Mouse (Mus musculus) limb, embryonic 15.5 days (tissue): ENCODE data around the gene Clip2. TPM values are rescaled to one million over a fixed set of nuclear protein-coding genes. Genes with fewer than 3 reads are reported as not detected.

Source experiments
- ATAC-seq: fragments of 200-750 bp; cut with Nextera tagmentation; 2 replicates; pipeline ENCODE4 v1.8.0; 2017; ENCODE audit warnings: low read depth, moderate TSS enrichment; ENCODE audit not compliant: insufficient number of reproducible peaks, low FRiP score, low TSS enrichment
- H3K27ac ChIP-seq: fragments of 300-500 bp; sonication (generic); 2 replicates; pipeline ENCODE4 v1.5.1; 2015; ENCODE audit warnings: moderate library complexity, mild to moderate bottlenecking, inconsistent platforms
- H3K27me3 ChIP-seq: fragments of 300-500 bp; sonication (generic); 2 replicates; pipeline ENCODE4 v1.6.1; 2015; ENCODE audit warnings: inconsistent platforms
- H3K36me3 ChIP-seq: fragments of 300-500 bp; sonication (generic); 2 replicates; pipeline ENCODE4 v1.6.1; 2015; ENCODE audit warnings: inconsistent platforms
- H3K4me1 ChIP-seq: fragments of 300-500 bp; sonication (generic); 2 replicates; pipeline ENCODE4 v1.6.1; 2015; ENCODE audit warnings: inconsistent platforms
- H3K4me2 ChIP-seq: fragments of 300-500 bp; sonication (generic); 2 replicates; pipeline ENCODE4 v1.6.1; 2015; ENCODE audit warnings: mild to moderate bottlenecking, inconsistent platforms
- H3K4me3 ChIP-seq: fragments of 300-500 bp; sonication (generic); 2 replicates; pipeline ENCODE4 v1.5.1; 2015; ENCODE audit warnings: mild to moderate bottlenecking, inconsistent platforms
- H3K9ac ChIP-seq: fragments of 300-500 bp; sonication (generic); 2 replicates; pipeline ENCODE4 v1.6.1; 2015; ENCODE audit warnings: inconsistent platforms
- H3K9me3 ChIP-seq: fragments of 300-500 bp; sonication (generic); 2 replicates; pipeline ENCODE4 v1.6.1; 2016; ENCODE audit warnings: inconsistent platforms
- WGBS: fragments of 180-500 bp; shearing (Covaris S2); methylation state at CpG from one replicate; pipeline ENCODE4 v1.1.7; 2015; 5-methylcytosine and 5-hydroxymethylcytosine counted together
- polyA plus RNA-seq: library from polyadenylated mRNA; unstranded; fragments of >200 nt; fragmentation: Nextera tagmentation; extraction: Ambion mirVana; gene quantifications from 2 replicates; pipeline ENCODE4 v1.2.1, GENCODE M21; 2015

Gene Clip2
- polyA plus RNA-seq, 1 experiment from 2014 or later: 3.9 TPM

DNA sequence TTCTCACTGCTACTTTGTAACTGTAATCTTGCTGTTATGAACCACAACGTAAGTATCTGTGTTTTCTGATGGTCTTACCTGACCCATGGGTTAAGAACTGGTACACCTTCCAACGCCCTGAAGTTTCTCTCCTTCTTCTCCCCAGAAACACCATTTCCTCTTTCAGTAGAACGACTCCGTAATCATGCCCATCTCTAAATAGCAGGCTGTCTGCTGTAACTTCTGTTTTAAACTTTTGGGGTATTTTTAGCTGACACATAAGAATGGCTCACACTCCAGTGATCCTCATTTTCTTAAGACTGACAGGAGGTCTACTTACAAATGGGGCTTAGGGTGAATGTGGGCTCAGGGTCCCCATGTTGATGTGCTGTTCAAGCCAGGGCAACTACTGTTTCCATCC lies 32.1 kb downstream of the Clip2 start:
- ATAC-seq: no peak
- Histone ChIP-seq H3K4me3 (no peak overlapping the region), H3K27ac (no peak overlapping the region), H3K36me3 (peaks cover 77% of the 10 kb centered on the region), H3K9me3 (no peaks in the 10 kb centered on the region), H3K4me2 (no peak overlapping the region), H3K9ac (no peak overlapping the region), H3K27me3 (no peaks in the 10 kb centered on the region), H3K4me1 (no peaks in the 10 kb centered on the region)
- WGBS: 93% methylated on average over 4 of the region's 4 CpGs

DNA sequence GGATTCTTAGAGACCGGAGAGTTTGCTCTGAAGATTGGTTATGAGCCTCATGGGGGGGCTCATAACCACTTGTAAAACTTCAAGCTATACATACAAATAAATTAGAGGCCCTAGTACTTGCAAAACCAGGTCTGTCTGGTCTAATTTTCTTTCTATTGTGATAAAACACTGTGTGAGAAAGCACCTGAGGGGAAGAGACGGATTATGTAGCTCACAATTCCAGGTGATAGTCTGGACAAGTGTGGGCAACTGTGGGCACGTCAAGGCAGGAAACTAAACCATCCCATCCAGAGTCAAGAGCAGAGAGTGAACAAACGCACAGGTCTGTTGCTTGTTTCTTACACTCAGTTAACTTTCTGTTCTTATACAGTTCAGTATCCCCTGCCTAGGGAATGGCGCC lies 32.8 kb downstream of the Clip2 start:
- H3K27me3 ChIP-seq: no peaks in the 10 kb centered on the region
- no peak for ATAC-seq
- no peak overlapping the region for H3K9ac ChIP-seq
- 62% methylated on average over 5 of the region's 5 CpGs for WGBS
- H3K4me1 ChIP-seq: no peaks in the 10 kb centered on the region
- no peak overlapping the region for H3K4me2 ChIP-seq
- H3K27ac ChIP-seq: no peak overlapping the region
- H3K4me3 ChIP-seq: no peak overlapping the region
- H3K36me3 ChIP-seq: peaks cover 80% of the 10 kb centered on the region
- no peaks in the 10 kb centered on the region for H3K9me3 ChIP-seq

GRCm38 (mm10) chr5:134512086-134512485 lies 40.1 kb downstream of the Clip2 start:
- Histone ChIP-seq H3K27me3 (no peaks in the 10 kb centered on the region), H3K36me3 (peaks cover 90% of the 10 kb centered on the region), H3K4me1 (peaks cover 4% of the 10 kb centered on the region; the same call in 1 of the 2 replicates), H3K9me3 (no peaks in the 10 kb centered on the region), H3K9ac (no peak overlapping the region), H3K4me3 (no peak overlapping the region), H3K4me2 (no peak overlapping the region), H3K27ac (no peak overlapping the region)
- WGBS: 75% methylated on average over 5 of the region's 5 CpGs
- ATAC-seq: no peak

GRCm38 (mm10) chr5:134510266-134510665 lies 42.0 kb downstream of the Clip2 start:
- no peak overlapping the region for H3K9ac ChIP-seq
- no peak overlapping the region for H3K4me3 ChIP-seq
- no peak overlapping the region for H3K27ac ChIP-seq
- peaks cover 77% of the 10 kb centered on the region for H3K36me3 ChIP-seq
- peaks cover 4% of the 10 kb centered on the region; the same call in 1 of the 2 replicates for H3K4me1 ChIP-seq
- no peaks in the 10 kb centered on the region for H3K27me3 ChIP-seq
- 91% methylated on average over 5 of the region's 5 CpGs for WGBS
- no peak overlapping the region for H3K4me2 ChIP-seq
- ATAC-seq: no peak
- no peaks in the 10 kb centered on the region for H3K9me3 ChIP-seq

- 89% methylated on average over 5 of the region's 5 CpGs for WGBS
- Histone ChIP-seq H3K4me1 (peaks cover 4% of the 10 kb centered on the region; the same call in 1 of the 2 replicates), H3K27me3 (no peaks in the 10 kb centered on the region)
Measured at GRCm38 (mm10) chr5:134508965-134509364, 43.3 kb downstream of the Clip2 start.

GRCm38 (mm10) chr5:134507859-134508399 lies 44.3 kb downstream of the Clip2 start:
- H3K9ac ChIP-seq: no peak overlapping the region
- H3K9me3 ChIP-seq: no peaks in the 10 kb centered on the region
- H3K4me1 ChIP-seq: peaks cover 4% of the 10 kb centered on the region; the same call in 1 of the 2 replicates
- H3K4me2 ChIP-seq: no peak overlapping the region
- peaks cover 72% of the 10 kb centered on the region for H3K36me3 ChIP-seq
- WGBS: 75% methylated on average over 5 of the region's 5 CpGs
- no peak overlapping the region for H3K27ac ChIP-seq
- no peak overlapping the region for H3K4me3 ChIP-seq
- no peaks in the 10 kb centered on the region for H3K27me3 ChIP-seq
- ATAC-seq: no peak

More at GRCm38 (mm10) chr5:134508965-134509364, 43.3 kb downstream of the Clip2 start:
- Histone ChIP-seq H3K36me3 (peaks cover 73% of the 10 kb centered on the region), H3K4me2 (no peak overlapping the region), H3K9me3 (no peaks in the 10 kb centered on the region), H3K27ac (no peak overlapping the region), H3K9ac (no peak overlapping the region), H3K4me3 (no peak overlapping the region)
- ATAC-seq: no peak

DNA sequence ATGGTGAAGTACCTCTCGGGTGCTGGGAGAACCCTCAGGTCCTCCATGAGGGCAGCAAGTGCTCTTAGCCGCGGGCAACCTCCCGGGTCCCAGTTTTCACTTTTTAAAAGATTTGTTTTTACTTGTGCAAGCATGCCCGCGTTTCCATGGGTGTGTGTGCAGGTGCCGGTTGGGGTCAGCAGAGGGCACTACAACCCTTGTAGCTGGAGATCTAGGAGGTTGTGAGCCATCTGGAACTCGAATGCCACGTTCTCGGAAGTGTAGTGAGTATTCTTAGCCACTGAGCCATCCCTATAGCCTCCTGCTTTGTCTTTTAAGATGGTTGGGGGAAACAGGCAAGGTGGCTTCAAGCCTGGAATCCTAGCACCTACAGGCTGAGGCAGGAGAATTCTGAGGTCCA lies 44.9 kb downstream of the Clip2 start:
- no peaks in the 10 kb centered on the region for H3K9me3 ChIP-seq
- WGBS: 17% methylated on average over 10 of the region's 10 CpGs
- no peak for ATAC-seq
- H3K36me3 ChIP-seq: peaks cover 73% of the 10 kb centered on the region
- H3K27me3 ChIP-seq: no peaks in the 10 kb centered on the region
- H3K4me3 ChIP-seq: no peak overlapping the region
- H3K4me2 ChIP-seq: no peak overlapping the region
- H3K27ac ChIP-seq: no peak overlapping the region
- H3K9ac ChIP-seq: no peak overlapping the region
- H3K4me1 ChIP-seq: peaks cover 4% of the 10 kb centered on the region; the same call in 1 of the 2 replicates

GRCm38 (mm10) chr5:134505810-134506292 lies 46.4 kb downstream of the Clip2 start:
- no peak overlapping the region for H3K4me2 ChIP-seq
- no peaks in the 10 kb centered on the region for H3K9me3 ChIP-seq
- H3K27ac ChIP-seq: no peak overlapping the region; the same call in 1 of the 2 replicates
- no peak overlapping the region for H3K9ac ChIP-seq
- 77% methylated on average over 9 of the region's 9 CpGs for WGBS
- peaks cover 73% of the 10 kb centered on the region for H3K36me3 ChIP-seq
- H3K4me1 ChIP-seq: 0 out of 2 replicates have a peak, but pooled peaks cover 4% of the 10 kb centered on the region
- H3K4me3 ChIP-seq: no peak overlapping the region
- ATAC-seq: peak; percentile 5; the same call in 1 of the 2 replicates
- H3K27me3 ChIP-seq: no peaks in the 10 kb centered on the region

GRCm38 (mm10) chr5:134502591-134502990 lies 49.6 kb downstream of the Clip2 start:
- Histone ChIP-seq H3K9me3 (no peaks in the 10 kb centered on the region), H3K27me3 (no peaks in the 10 kb centered on the region), H3K36me3 (peaks cover 67% of the 10 kb centered on the region), H3K4me1 (no peaks in the 10 kb centered on the region), H3K4me3 (no peak overlapping the region), H3K4me2 (no peak overlapping the region), H3K9ac (no peak overlapping the region), H3K27ac (no peak overlapping the region)
- no peak for ATAC-seq
- 93% methylated on average over 18 of the region's 18 CpGs for WGBS

GRCm38 (mm10) chr5:134501453-134501852 lies 50.8 kb downstream of the Clip2 start:
- no peaks in the 10 kb centered on the region for H3K9me3 ChIP-seq
- H3K27ac ChIP-seq: no peak overlapping the region
- no peaks in the 10 kb centered on the region for H3K27me3 ChIP-seq
- H3K4me3 ChIP-seq: no peak overlapping the region
- no peak overlapping the region for H3K4me2 ChIP-seq
- no peak overlapping the region for H3K9ac ChIP-seq
- WGBS: 84% methylated on average over 9 of the region's 9 CpGs
- no peaks in the 10 kb centered on the region for H3K4me1 ChIP-seq
- ATAC-seq: no peak
- peaks cover 76% of the 10 kb centered on the region for H3K36me3 ChIP-seq

DNA sequence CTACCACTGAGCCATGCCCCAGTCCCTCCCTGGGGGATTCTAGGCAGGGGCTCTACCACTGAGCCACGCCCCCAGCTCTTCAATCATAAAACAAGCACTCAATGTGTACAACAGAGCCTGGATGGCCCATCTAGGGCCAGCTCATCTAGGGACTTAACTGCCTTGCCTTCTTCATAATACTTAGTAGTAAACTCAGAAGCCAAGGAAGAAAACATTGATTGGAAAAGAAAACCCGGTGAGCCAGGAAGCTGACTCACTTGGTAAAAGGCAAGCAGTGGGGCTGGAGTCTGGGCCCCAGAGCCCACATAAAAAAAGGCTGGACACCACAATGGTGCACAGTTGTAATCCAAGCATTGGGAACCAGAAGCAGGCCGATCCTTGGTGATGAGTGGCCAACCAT lies 51.6 kb downstream of the Clip2 start:
- Histone ChIP-seq H3K36me3 (peaks cover 83% of the 10 kb centered on the region), H3K27ac (no peak overlapping the region), H3K4me2 (no peak overlapping the region), H3K27me3 (no peaks in the 10 kb centered on the region), H3K4me1 (no peaks in the 10 kb centered on the region), H3K9ac (no peak overlapping the region), H3K9me3 (no peaks in the 10 kb centered on the region), H3K4me3 (no peak overlapping the region)
- no peak for ATAC-seq
- 88% methylated on average over 3 of the region's 3 CpGs for whole genome bisulfite sequencing

GRCm38 (mm10) chr5:134500062-134500461 lies 52.2 kb downstream of the Clip2 start:
- Histone ChIP-seq H3K4me3 (no peak overlapping the region), H3K4me1 (no peaks in the 10 kb centered on the region), H3K27me3 (no peaks in the 10 kb centered on the region), H3K4me2 (no peak overlapping the region), H3K9ac (no peak overlapping the region), H3K36me3 (peaks cover 86% of the 10 kb centered on the region), H3K9me3 (no peaks in the 10 kb centered on the region), H3K27ac (no peak overlapping the region)
- ATAC-seq: no peak
- 75% methylated on average over 4 of the region's 4 CpGs for WGBS
